Mouse (Mus musculus): Measurements from ENCODE around the gene Tm4sf5.

DNA sequence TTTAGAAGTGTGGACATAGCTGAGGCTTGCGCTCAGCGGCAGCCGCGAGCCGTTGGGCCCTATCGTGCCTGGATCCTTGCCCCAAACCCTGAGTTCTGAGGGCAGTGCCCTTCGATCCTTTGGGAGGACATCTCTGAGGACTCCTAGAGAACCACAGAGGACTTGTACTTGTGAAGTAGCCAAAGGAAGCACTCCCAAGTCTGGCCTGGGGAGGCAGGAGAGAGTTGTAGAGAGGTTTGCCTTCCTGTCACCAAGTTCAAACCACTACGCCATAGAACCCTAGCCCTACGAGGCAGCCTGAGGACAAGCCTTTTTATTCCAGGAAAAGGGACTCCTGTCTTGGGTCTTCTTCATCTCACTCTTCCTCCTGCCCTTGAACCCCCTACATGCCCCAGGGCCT lies 52.5 kb downstream of the Tm4sf5 start:
- TF ChIP-seq EP300 (optimal IDR thresholded peaks at IDR 0.05) (no peak), CTCF (IDR thresholded peaks at IDR 0.05; ENCODE audit: low read depth) (peak; percentile 31)

Data from stomach, postnatal 0 days (tissue).